Mouse (Mus musculus) heart, adult 2 months (tissue): ENCODE measurements around the gene Npr3.

Source experiments
- CTCF ChIP-seq: fragments of 200-600 bp; IDR thresholded peaks from 2 replicates; pipeline ENCODE4 v1.8.1; 2022; ENCODE audit warnings: antibody characterized with exemption, mild to moderate bottlenecking, moderate library complexity
- POLR2A ChIP-seq: fragments of 200-500 bp; IDR thresholded peaks from 2 replicates; pipeline ENCODE4 v1.6.1; 2011; ENCODE audit warnings: mild to moderate bottlenecking, low read depth, low read length, control low read depth; ENCODE audit not compliant: insufficient read depth

DNA sequence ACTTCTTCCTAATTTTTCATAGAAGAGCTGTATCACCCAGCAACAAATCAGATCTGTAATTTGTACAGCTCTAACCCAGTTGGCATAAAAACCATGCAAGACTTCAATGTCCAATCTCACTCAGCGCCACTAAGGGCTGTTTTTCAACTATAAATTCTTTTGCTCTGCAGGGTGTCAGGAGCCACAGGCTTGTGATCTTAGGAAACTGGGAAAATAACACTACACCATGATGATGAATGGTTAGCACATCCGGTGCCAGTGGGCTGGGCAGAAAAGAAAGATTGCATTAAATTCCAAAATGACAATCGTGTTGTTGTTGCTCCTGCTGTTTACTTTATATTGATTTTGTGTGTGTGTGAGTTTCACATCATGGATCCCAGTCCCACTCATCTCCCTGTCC, 42.4 kb upstream of the Npr3 start:
- TF ChIP-seq POLR2A: no peak
- no peak for TF ChIP-seq CTCF
